Mouse (Mus musculus) small intestine, adult 2 months (tissue): ENCODE results near the gene Ppef1.

ENCODE experiments used
- CTCF ChIP-seq: fragments of 200-500 bp; IDR thresholded peaks from 2 replicates; pipeline ENCODE4 v1.5.1; 2012; ENCODE audit warnings: low read depth, mild to moderate bottlenecking, control low read depth, inconsistent platforms, low read length, moderate library complexity, mixed read lengths; ENCODE audit not compliant: insufficient replicate concordance, insufficient read length; ENCODE audit errors: extremely low read depth
- POLR2A ChIP-seq: fragments of 200-500 bp; IDR thresholded peaks from 2 replicates; pipeline ENCODE4 v1.6.1; 2012; ENCODE audit warnings: low read depth, mild to moderate bottlenecking, control low read depth, inconsistent platforms, low read length, moderate library complexity

DNA sequence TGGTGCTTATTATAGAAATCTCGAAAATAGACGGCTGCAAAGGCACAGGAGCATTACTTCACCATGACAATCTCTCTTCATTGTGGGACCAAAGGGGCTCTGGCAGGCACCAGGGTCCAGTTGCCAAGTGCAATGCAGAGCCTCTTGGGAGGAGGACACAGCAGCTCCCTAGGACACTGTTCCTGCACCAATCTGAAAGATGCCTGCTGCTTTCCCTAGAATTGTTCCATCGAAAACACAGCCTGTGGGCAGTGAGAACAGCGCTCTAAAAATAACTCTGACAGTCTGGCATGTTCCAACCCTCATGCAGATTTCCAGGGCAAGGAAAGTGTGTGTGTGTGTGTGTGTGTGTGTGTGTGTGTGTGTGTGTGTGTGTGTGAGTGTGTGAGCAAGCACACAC, 147.0 kb downstream of the Ppef1 start:
- no peak for TF ChIP-seq POLR2A
- TF ChIP-seq CTCF: no peak
